Mouse (Mus musculus) adipocyte (in vitro differentiated cells): ENCODE measurements around the gene Thegl.
"Not testable (repeated sequence)": the region's sequence is repeated elsewhere in the genome, so short reads cannot be mapped to it uniquely, and the experiment has no call there.

Experiments
- DNase-seq: peaks from one replicate; pipeline ENCODE4 v3.0.0-alpha.2; 2016; ENCODE audit warnings: low spot score

The Thegl gene

GRCm38 (mm10) chr5:77094510-77095491, 79.0 kb downstream of the Thegl start:
- no peak for DNase-seq

DNA sequence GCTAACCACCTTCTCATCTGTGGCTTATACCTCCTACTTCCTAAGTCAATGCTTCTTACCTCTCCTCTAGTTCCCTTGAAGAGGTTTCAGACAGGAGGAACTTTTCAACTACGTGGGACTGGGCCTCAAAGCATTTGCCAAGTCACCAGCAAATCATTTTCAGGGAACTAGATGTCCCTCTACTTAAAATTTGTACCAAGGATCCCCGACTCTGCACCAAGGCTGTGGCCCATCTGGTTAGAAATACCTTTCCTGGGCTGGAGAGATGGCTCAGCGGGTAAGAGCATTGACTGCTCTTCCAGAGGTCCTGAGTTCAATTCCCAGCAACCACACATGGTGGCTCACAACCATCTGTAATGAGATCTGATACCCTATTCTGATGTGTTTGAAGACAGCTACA, 80.4 kb downstream of the Thegl start:
- DNase-seq, result not testable (repeated sequence)

DNA sequence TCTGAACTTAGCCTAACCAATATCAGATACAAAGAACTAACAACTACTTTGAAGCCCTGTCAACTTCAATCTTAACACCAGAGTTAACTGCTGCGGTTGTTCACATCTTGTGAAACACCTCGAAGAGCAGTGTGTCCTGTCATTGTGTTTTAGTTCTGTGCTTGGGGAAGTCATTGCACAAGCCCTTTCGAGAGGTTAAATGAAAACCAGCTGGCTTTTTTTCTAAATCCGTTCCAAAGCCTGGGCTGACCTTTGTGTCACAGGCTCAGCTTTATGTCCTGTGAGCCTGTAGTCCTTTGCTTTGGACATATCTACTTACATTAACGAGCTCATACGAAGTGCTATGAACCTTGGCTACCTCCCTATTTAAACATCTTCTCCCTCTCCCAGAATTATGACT, 81.9 kb downstream of the Thegl start:
- peak; percentile 80 for DNase-seq

GRCm38 (mm10) chr5:77098874-77099273, 83.1 kb downstream of the Thegl start:
- no peak for DNase-seq

- no peak for DNase-seq
Measured at GRCm38 (mm10) chr5:77099317-77099996, 83.6 kb downstream of the Thegl start.

DNA sequence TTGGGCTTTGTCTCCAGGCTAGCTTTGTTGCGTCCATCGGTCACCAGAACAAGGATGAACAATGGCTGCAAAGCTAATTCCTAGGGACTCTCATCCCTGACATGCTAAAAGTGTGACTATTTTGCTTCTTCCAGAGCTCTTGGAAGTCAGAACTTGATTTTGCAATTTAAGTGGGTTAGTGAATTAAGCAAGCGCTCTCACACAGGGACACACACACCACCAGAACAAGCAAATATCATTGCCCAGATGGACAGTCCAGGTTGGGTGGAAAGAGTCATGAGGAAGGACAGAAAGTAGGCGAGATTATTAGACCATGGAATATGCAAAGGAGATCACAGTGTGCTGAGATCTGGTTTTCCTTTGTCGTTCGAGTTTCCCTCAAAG, 84.2 kb downstream of the Thegl start:
- DNase-seq, result peak; percentile 24

- DNase-seq, result no peak
Measured at GRCm38 (mm10) chr5:77100691-77101090, 84.9 kb downstream of the Thegl start.

DNA sequence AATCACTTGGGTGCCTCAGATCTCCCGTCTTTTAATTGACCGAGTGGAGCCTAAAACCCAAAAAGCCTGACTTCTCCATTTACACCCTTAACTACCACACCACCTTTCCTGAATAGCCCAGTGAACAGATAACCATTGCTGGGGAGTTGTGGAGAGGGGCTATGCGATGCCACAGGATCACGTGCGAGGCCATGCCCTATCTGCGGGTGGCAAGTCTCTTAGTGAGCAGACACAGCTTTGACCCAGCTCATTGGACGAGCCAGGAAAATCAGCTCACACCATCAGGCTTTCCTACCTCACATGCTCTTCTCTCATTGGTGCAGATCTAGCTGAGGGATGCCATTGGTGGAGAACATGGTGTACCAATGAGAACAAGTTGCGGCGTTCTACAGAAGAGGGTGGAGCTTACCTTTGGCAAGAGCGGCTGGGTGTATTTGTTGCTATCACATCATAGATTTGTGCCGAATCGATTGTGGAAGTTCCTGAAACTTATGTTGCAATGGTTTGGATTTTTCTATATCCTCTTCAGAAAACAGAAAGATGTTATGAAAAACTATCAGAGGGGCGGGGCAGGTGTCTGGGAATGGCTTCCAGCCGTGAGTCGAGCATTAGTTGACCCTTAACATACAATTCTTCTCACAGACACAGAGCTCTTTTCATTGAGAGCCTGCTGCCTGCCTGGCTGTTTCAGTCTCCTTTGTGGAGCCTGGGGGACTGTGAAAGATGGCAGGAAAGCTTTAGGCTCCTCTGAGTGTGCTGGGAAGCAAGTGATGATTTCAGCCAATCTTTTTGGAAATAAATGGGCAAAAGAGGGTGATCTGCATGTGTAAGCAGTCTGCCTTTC, 86.9 kb downstream of the Thegl start:
- DNase-seq, result peak; percentile 32

- no peak for DNase-seq
Measured at GRCm38 (mm10) chr5:77107146-77107822, 91.5 kb downstream of the Thegl start.

DNA sequence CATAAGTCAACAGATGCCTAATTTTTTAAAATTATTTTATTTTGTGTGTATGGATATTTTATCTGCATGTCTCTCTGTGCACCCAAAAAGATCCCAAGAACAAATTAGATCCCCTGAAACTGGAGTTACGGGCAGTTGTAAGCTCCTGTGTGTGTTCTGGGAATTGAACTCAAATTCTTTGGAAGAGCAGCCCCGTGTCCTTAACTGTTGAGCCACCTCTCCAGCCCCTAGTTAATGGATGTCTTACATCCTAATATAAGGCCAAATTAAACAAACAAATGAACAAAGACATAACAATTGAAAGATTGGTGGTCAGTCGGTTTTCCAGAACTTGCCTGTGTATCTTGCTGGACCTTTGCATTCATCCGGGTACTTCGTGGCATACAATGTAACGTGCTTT, 93.0 kb downstream of the Thegl start:
- no peak for DNase-seq

- no peak for DNase-seq
Measured at GRCm38 (mm10) chr5:77109814-77110213, 94.0 kb downstream of the Thegl start.
